Mouse (Mus musculus) stomach, embryonic 14.5 days (tissue): ENCODE data around the gene Zfp69. TPM values are rescaled to one million over a fixed set of nuclear protein-coding genes. Genes with fewer than 3 reads are reported as not detected.

Experiments
- ATAC-seq: fragments of 200-750 bp; cut with Nextera tagmentation; 2 replicates; pipeline ENCODE4 v1.8.0; 2017; ENCODE audit warnings: low read depth, moderate TSS enrichment; ENCODE audit not compliant: insufficient number of reproducible peaks, insufficient read depth, low FRiP score
- H3K27ac ChIP-seq: fragments of 300-500 bp; sonication (generic); 2 replicates; pipeline ENCODE4 v1.5.1; 2014; ENCODE audit warnings: mild to moderate bottlenecking, low read length, moderate library complexity, mixed read lengths
- H3K27me3 ChIP-seq: fragments of 300-500 bp; sonication (generic); 2 replicates; pipeline ENCODE4 v1.6.1; 2014; ENCODE audit warnings: low read length, control low read depth, mixed read lengths; ENCODE audit not compliant: control insufficient read depth, insufficient read depth
- H3K36me3 ChIP-seq: fragments of 300-500 bp; sonication (generic); 2 replicates; pipeline ENCODE4 v1.6.1; 2014; ENCODE audit warnings: mild to moderate bottlenecking, control low read depth, low read length, moderate library complexity, mixed read lengths; ENCODE audit not compliant: control insufficient read depth, insufficient read depth
- H3K4me1 ChIP-seq: fragments of 300-500 bp; sonication (generic); 2 replicates; pipeline ENCODE4 v1.6.1; 2014; ENCODE audit warnings: low read length, control low read depth, mixed read lengths; ENCODE audit not compliant: control insufficient read depth, insufficient read depth
- H3K4me2 ChIP-seq: fragments of 300-500 bp; sonication (generic); replicated peaks from 2 replicates; pipeline ENCODE4 v1.6.1; 2014; ENCODE audit warnings: low read depth, low read length, control low read depth
- H3K4me3 ChIP-seq: fragments of 300-500 bp; sonication (generic); 2 replicates; pipeline ENCODE4 v1.5.1; 2014; ENCODE audit warnings: low read depth, low read length, control low read depth
- H3K9ac ChIP-seq: fragments of 300-500 bp; sonication (generic); replicated peaks from 2 replicates; pipeline ENCODE4 v1.6.1; 2014; ENCODE audit warnings: low read depth, mild to moderate bottlenecking, control low read depth, low read length, moderate library complexity, mixed read lengths
- H3K9me3 ChIP-seq: fragments of 300-500 bp; sonication (generic); 2 replicates; pipeline ENCODE4 v1.6.1; 2016; ENCODE audit warnings: low read depth, low read length, control low read depth; ENCODE audit not compliant: control insufficient read depth
- WGBS: fragments of 180-500 bp; shearing (Covaris S2); extraction: QIAGEN DNeasy Blood & Tissue Kit; methylation state at CpG from one replicate; pipeline ENCODE4 v1.1.7; 2014; 5-methylcytosine and 5-hydroxymethylcytosine counted together
- polyA plus RNA-seq: library from polyadenylated mRNA; unstranded; fragments of >200 nt; fragmentation: Nextera tagmentation; extraction: Ambion mirVana; gene quantifications from 2 replicates; pipeline ENCODE4 v1.2.1, GENCODE M21; 2014

The Zfp69 gene
- polyA plus RNA-seq, 1 experiment from 2014 or later: 6.5 TPM

- no peak for ATAC-seq
- no peak overlapping the region for H3K9ac ChIP-seq
Observed at GRCm38 (mm10) chr4:120887381-120888112, 64.0 kb downstream of the Zfp69 start.

GRCm38 (mm10) chr4:120886811-120887210 lies 64.7 kb downstream of the Zfp69 start:
- H3K9ac ChIP-seq: no peak overlapping the region
- 77% methylated on average over 5 of the region's 5 CpGs for WGBS

More at GRCm38 (mm10) chr4:120887381-120888112, 64.0 kb downstream of the Zfp69 start:
- H3K27me3 ChIP-seq: no peaks in the 10 kb centered on the region
- H3K27ac ChIP-seq: no peak overlapping the region
- no peaks in the 10 kb centered on the region for H3K36me3 ChIP-seq
- H3K9me3 ChIP-seq: no peaks in the 10 kb centered on the region
- peaks cover 5% of the 10 kb centered on the region; the same call in 1 of the 2 replicates for H3K4me1 ChIP-seq
- no peak overlapping the region for H3K4me2 ChIP-seq
- WGBS: 33% methylated on average over 8 of the region's 8 CpGs
- H3K4me3 ChIP-seq: no peak overlapping the region

GRCm38 (mm10) chr4:120886131-120886530 lies 65.4 kb downstream of the Zfp69 start:
- peaks cover 5% of the 10 kb centered on the region; the same call in 1 of the 2 replicates for H3K4me1 ChIP-seq
- H3K4me2 ChIP-seq: no peak overlapping the region
- H3K9me3 ChIP-seq: no peaks in the 10 kb centered on the region
- no peaks in the 10 kb centered on the region for H3K27me3 ChIP-seq
- no peak overlapping the region for H3K9ac ChIP-seq
- no peak overlapping the region for H3K4me3 ChIP-seq
- no peak for ATAC-seq
- WGBS: 23% methylated on average over 4 of the region's 4 CpGs
- H3K36me3 ChIP-seq: no peaks in the 10 kb centered on the region
- no peak overlapping the region for H3K27ac ChIP-seq

More at GRCm38 (mm10) chr4:120886811-120887210, 64.7 kb downstream of the Zfp69 start:
- Histone ChIP-seq H3K4me3 (no peak overlapping the region), H3K36me3 (no peaks in the 10 kb centered on the region), H3K27me3 (no peaks in the 10 kb centered on the region), H3K9me3 (no peaks in the 10 kb centered on the region), H3K4me1 (peaks cover 5% of the 10 kb centered on the region; the same call in 1 of the 2 replicates), H3K4me2 (no peak overlapping the region), H3K27ac (no peak overlapping the region)
- no peak for ATAC-seq

GRCm38 (mm10) chr4:120885208-120886120 lies 66.0 kb downstream of the Zfp69 start:
- 29% methylated on average over 13 of the region's 13 CpGs for WGBS
- Histone ChIP-seq H3K27me3 (no peaks in the 10 kb centered on the region), H3K4me1 (peaks cover 5% of the 10 kb centered on the region; the same call in 1 of the 2 replicates), H3K36me3 (no peaks in the 10 kb centered on the region), H3K27ac (no peak overlapping the region), H3K9me3 (no peaks in the 10 kb centered on the region), H3K4me2 (no peak overlapping the region), H3K9ac (no peak overlapping the region), H3K4me3 (no peak overlapping the region)
- ATAC-seq: no peak

- Histone ChIP-seq H3K27me3 (no peaks in the 10 kb centered on the region), H3K36me3 (no peaks in the 10 kb centered on the region), H3K9ac (no peak overlapping the region), H3K4me3 (no peak overlapping the region), H3K27ac (no peak overlapping the region), H3K9me3 (no peaks in the 10 kb centered on the region), H3K4me2 (no peak overlapping the region), H3K4me1 (peaks cover 8% of the 10 kb centered on the region; the same call in 1 of the 2 replicates)
- no peak for ATAC-seq
- 45% methylated on average over 5 of the region's 5 CpGs for WGBS
Observed at GRCm38 (mm10) chr4:120882002-120882625, 69.4 kb downstream of the Zfp69 start.

GRCm38 (mm10) chr4:120880731-120881432 lies 70.6 kb downstream of the Zfp69 start:
- WGBS: 48% methylated on average over 6 of the region's 6 CpGs
- no peak for ATAC-seq
- peaks cover 7% of the 10 kb centered on the region; the same call in 1 of the 2 replicates for H3K4me1 ChIP-seq

More at GRCm38 (mm10) chr4:120880731-120881432, 70.6 kb downstream of the Zfp69 start:
- H3K27ac ChIP-seq: no peak overlapping the region
- H3K36me3 ChIP-seq: no peaks in the 10 kb centered on the region
- H3K4me2 ChIP-seq: no peak overlapping the region
- H3K9me3 ChIP-seq: no peaks in the 10 kb centered on the region
- no peaks in the 10 kb centered on the region for H3K27me3 ChIP-seq
- no peak overlapping the region for H3K9ac ChIP-seq
- no peak overlapping the region for H3K4me3 ChIP-seq
